Mouse (Mus musculus) c-Kit-positive CD71-positive TER-119-positive erythroid progenitor cells, embryonic 14.5 days (primary cell): ENCODE data around the gene Pet100.

ENCODE experiments used
- DNase-seq: peaks from one replicate; pipeline ENCODE4 v3.0.0-alpha.2; 2013; ENCODE audit warnings: low spot score

The Pet100 gene

GRCm38 (mm10) chr8:3625445-3625844 lies 4.1 kb downstream of the Pet100 start, which contains the start of gene Pcp2:
TSS of gene Pcp2 (minus strand) at chr8:3625545.
- no peak for DNase-seq

GRCm38 (mm10) chr8:3626971-3627370 lies 5.6 kb downstream of the Pet100 start:
- DNase-seq = no peak

- peak; percentile 29 for DNase-seq
Observed at GRCm38 (mm10) chr8:3628014-3628413, 6.7 kb downstream of the Pet100 start.

GRCm38 (mm10) chr8:3630647-3631477 lies 9.5 kb downstream of the Pet100 start, which contains the start of gene Stxbp2:
TSS of gene Stxbp2 (plus strand) at chr8:3630955.
- peak; percentile 79 for DNase-seq

- peak; percentile 57 for DNase-seq
Observed at GRCm38 (mm10) chr8:3631478-3631875, 10.1 kb downstream of the Pet100 start.

GRCm38 (mm10) chr8:3645804-3646203 lies 24.5 kb downstream of the Pet100 start:
- peak; percentile 65 for DNase-seq

GRCm38 (mm10) chr8:3646824-3647531 lies 25.6 kb downstream of the Pet100 start:
- no peak for DNase-seq

GRCm38 (mm10) chr8:3647561-3647960 lies 26.2 kb downstream of the Pet100 start:
- no peak for DNase-seq

- no peak for DNase-seq
Observed at GRCm38 (mm10) chr8:3648268-3648667, 26.9 kb downstream of the Pet100 start.

GRCm38 (mm10) chr8:3648990-3649389 lies 27.6 kb downstream of the Pet100 start:
- DNase-seq = no peak

GRCm38 (mm10) chr8:3652845-3653244 lies 31.5 kb downstream of the Pet100 start:
- no peak for DNase-seq

- no peak for DNase-seq
Observed at GRCm38 (mm10) chr8:3654726-3655508, 33.6 kb downstream of the Pet100 start.

GRCm38 (mm10) chr8:3655526-3655925 lies 34.2 kb downstream of the Pet100 start, which contains the start of gene Retn:
TSS of gene Retn (plus strand) at chr8:3655770.
- DNase-seq = no peak

GRCm38 (mm10) chr8:3656725-3657381 lies 35.5 kb downstream of the Pet100 start:
- DNase-seq = no peak

GRCm38 (mm10) chr8:3660889-3661288 lies 39.5 kb downstream of the Pet100 start:
- DNase-seq = no peak

- no peak for DNase-seq
Observed at GRCm38 (mm10) chr8:3664405-3664804, 43.1 kb downstream of the Pet100 start.

GRCm38 (mm10) chr8:3665507-3665906 lies 44.2 kb downstream of the Pet100 start, which contains the start of gene Mcemp1:
TSS of gene Mcemp1 (plus strand) at chr8:3665754.
- no peak for DNase-seq

GRCm38 (mm10) chr8:3670388-3670787 lies 49.0 kb downstream of the Pet100 start:
- no peak for DNase-seq

GRCm38 (mm10) chr8:3671980-3672491 lies 50.7 kb downstream of the Pet100 start, which contains the start of gene Fcor:
TSS of gene Fcor (minus strand) at chr8:3672362.
- peak; percentile 66 for DNase-seq

- no peak for DNase-seq
Observed at GRCm38 (mm10) chr8:3674671-3675070, 53.3 kb downstream of the Pet100 start.
